Mouse (Mus musculus) liver, postnatal 0 days (tissue): ENCODE measurements at regions not wholly inside any gene's neighbourhood (a gene's known extent, or its start where the extent isn't known, plus 50 kb on each side); places are given as distances from the start of the nearest gene placed in this dataset.

Experiments used
- ATAC-seq: fragments of 200-750 bp; cut with Nextera tagmentation; 2 replicates; pipeline ENCODE4 v1.8.0; 2017; ENCODE audit warnings: mild to moderate bottlenecking, moderate library complexity
- DNase-seq: peaks from one replicate; pipeline ENCODE4 v3.0.0-alpha.2; 2016
- H3K27ac ChIP-seq: fragments of 300-500 bp; sonication (generic); 2 replicates; pipeline ENCODE4 v1.5.1; 2014; ENCODE audit warnings: antibody characterized with exemption, moderate library complexity, mild to moderate bottlenecking, low read depth
- H3K27me3 ChIP-seq: fragments of 300-500 bp; sonication (generic); 2 replicates; pipeline ENCODE4 v1.6.1; 2014; ENCODE audit warnings: low read length, control low read depth, mixed read lengths; ENCODE audit not compliant: insufficient read depth
- H3K36me3 ChIP-seq: fragments of 300-500 bp; sonication (generic); replicated peaks from 2 replicates; pipeline ENCODE4 v1.6.1; 2014; ENCODE audit warnings: mild to moderate bottlenecking, control low read depth, low read length, moderate library complexity, mixed read lengths; ENCODE audit not compliant: insufficient read depth
- H3K4me1 ChIP-seq: fragments of 300-500 bp; sonication (generic); 2 replicates; pipeline ENCODE4 v1.6.1; 2014; ENCODE audit warnings: antibody characterized with exemption, mild to moderate bottlenecking, control low read depth; ENCODE audit not compliant: insufficient read depth
- H3K4me2 ChIP-seq: fragments of 300-500 bp; sonication (generic); 2 replicates; pipeline ENCODE4 v1.6.1; 2014; ENCODE audit warnings: low read depth, mild to moderate bottlenecking, low read length, moderate library complexity, mixed read lengths
- H3K4me3 ChIP-seq: fragments of 300-500 bp; sonication (generic); 2 replicates; pipeline ENCODE4 v1.5.1; 2014; ENCODE audit warnings: low read depth, low read length
- H3K9ac ChIP-seq: fragments of 300-500 bp; sonication (generic); replicated peaks from 2 replicates; pipeline ENCODE4 v1.6.1; 2014; ENCODE audit warnings: mild to moderate bottlenecking, moderate library complexity
- H3K9me3 ChIP-seq: fragments of 300-500 bp; sonication (generic); 2 replicates; pipeline ENCODE4 v1.6.1; 2016; ENCODE audit warnings: mild to moderate bottlenecking, control low read depth, low read length, mixed read lengths
- CTCF ChIP-seq: sonication (generic); IDR thresholded peaks from 2 replicates; pipeline ENCODE4 v1.5.1; 2016; ENCODE audit warnings: antibody characterized with exemption, low read depth
- EP300 ChIP-seq: IDR thresholded peaks from 2 replicates; pipeline ENCODE4 v1.6.1; 2016; ENCODE audit warnings: antibody characterized with exemption, low read depth, mild to moderate bottlenecking
- WGBS: fragments of 180-500 bp; shearing (Covaris S2); extraction: QIAGEN DNeasy Blood & Tissue Kit; methylation state at CpG from one replicate; pipeline ENCODE4 v1.1.7; 2014; ENCODE audit not compliant: insufficient replicate concordance; 5-methylcytosine and 5-hydroxymethylcytosine counted together

DNA sequence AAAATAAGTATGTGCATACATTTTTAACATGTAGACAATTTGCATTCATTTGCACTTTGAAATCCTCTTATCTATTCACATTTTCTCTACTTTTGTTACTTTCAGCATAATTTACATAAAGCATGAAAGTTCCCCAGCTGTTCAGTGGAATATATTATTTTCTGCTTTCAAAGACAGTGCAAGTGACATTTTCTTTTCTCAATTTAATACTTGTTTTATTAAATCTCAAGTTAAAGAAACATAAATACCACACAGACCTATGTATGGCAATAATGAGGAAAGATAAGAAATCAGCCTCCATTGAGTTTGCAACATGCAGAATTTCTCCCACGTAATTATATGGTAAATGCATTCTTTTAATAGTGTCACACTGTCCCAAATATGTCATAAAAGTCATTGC lies 1168.1 kb upstream of the Gje1 start:
- no peak overlapping the region for H3K4me2 ChIP-seq
- TF ChIP-seq EP300 (no peak), CTCF (no peak)
- no peak overlapping the region for H3K4me3 ChIP-seq
- H3K4me1 ChIP-seq, result no peaks in the 10 kb centered on the region
- H3K9me3 ChIP-seq, result no peaks in the 10 kb centered on the region
- no peak overlapping the region for H3K27ac ChIP-seq
- 56% methylated on average over 1 of the region's 1 CpGs for WGBS
- no peaks in the 10 kb centered on the region for H3K27me3 ChIP-seq
- ATAC-seq, result no peak
- H3K9ac ChIP-seq, result no peak overlapping the region
- H3K36me3 ChIP-seq, result no peaks in the 10 kb centered on the region
- no peak for DNase-seq

DNA sequence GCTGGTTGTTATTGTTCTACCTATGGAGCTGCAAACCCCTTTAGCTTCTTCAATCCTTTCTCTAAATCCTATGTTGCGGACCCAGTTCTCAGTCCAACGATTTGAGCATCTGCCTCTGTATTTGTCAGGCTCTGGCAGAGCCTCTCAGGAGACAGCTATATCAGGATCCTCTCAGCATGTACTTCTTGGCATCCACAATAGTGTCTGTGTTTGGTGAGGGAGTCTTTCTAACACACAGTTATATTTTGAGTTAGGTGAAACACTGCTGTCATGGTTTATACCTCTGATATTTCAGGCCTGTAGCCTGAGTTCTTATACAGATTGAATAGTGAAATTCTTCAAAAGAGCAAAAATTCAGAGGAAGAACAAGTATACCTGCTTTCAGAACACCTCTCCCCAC lies 1150.0 kb upstream of the Gje1 start:
- ATAC-seq (no peak), DNase-seq (no peak)
- Histone ChIP-seq H3K36me3 (no peaks in the 10 kb centered on the region), H3K27me3 (no peaks in the 10 kb centered on the region), H3K4me1 (no peaks in the 10 kb centered on the region), H3K9ac (no peak overlapping the region), H3K4me2 (no peak overlapping the region), H3K4me3 (no peak overlapping the region), H3K27ac (no peak overlapping the region), H3K9me3 (no peaks in the 10 kb centered on the region)
- 68% methylated on average over 2 of the region's 2 CpGs for WGBS
- TF ChIP-seq EP300 (no peak), CTCF (no peak)

DNA sequence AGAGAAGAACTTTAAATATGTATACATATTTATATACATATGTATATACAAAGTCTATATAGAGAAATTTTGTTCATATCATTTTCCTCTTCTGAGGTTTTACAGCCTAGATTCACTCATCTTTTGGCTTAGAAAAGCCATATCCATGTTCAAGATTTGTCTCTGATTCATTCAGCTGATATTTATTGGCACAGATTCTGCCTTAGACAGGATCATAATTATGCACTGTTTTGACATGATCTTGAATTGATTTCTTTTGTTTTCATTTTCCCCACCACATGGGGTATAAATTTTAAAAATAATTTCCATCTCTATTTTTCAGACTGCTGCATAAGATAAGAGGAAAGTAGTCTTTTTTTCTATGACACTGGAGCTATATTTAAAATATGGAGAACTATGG lies 1148.9 kb upstream of the Gje1 start:
- no peak overlapping the region for H3K4me3 ChIP-seq
- H3K4me1 ChIP-seq, result no peaks in the 10 kb centered on the region
- no peaks in the 10 kb centered on the region for H3K9me3 ChIP-seq
- no peak overlapping the region for H3K27ac ChIP-seq
- ATAC-seq (no peak), DNase-seq (no peak)
- no peaks in the 10 kb centered on the region for H3K36me3 ChIP-seq
- TF ChIP-seq EP300, result no peak
- no peaks in the 10 kb centered on the region for H3K27me3 ChIP-seq
- no peak overlapping the region for H3K9ac ChIP-seq
- H3K4me2 ChIP-seq, result no peak overlapping the region

DNA sequence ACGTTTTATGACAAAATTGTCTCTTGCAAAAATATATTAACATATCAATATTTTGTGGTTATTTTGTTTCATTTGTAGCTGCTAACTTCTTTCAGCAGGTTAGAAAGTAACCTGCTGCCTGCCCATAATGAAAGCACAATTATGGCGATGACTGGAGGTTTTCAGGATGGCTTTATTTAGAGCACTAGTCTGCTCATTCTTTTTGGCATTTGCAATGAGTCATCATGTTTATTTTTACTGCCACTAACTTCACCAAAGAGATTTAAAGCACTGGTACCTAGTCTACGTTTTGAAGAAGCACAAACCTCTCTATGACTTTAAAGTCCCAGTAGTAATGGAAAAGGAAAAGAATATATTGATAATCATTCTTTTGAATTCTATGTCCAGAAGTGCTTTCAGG lies 1123.4 kb upstream of the Gje1 start:
- H3K9me3 ChIP-seq, result no peaks in the 10 kb centered on the region
- H3K4me2 ChIP-seq, result no peak overlapping the region
- H3K9ac ChIP-seq, result no peak overlapping the region
- no peak for DNase-seq
- 58% methylated on average over 3 of the region's 3 CpGs for WGBS
- H3K4me1 ChIP-seq, result no peaks in the 10 kb centered on the region
- H3K36me3 ChIP-seq, result no peaks in the 10 kb centered on the region
- ATAC-seq, result no peak
- no peak overlapping the region for H3K27ac ChIP-seq
- TF ChIP-seq EP300 (no peak), CTCF (no peak)
- no peak overlapping the region for H3K4me3 ChIP-seq
- H3K27me3 ChIP-seq, result no peaks in the 10 kb centered on the region

DNA sequence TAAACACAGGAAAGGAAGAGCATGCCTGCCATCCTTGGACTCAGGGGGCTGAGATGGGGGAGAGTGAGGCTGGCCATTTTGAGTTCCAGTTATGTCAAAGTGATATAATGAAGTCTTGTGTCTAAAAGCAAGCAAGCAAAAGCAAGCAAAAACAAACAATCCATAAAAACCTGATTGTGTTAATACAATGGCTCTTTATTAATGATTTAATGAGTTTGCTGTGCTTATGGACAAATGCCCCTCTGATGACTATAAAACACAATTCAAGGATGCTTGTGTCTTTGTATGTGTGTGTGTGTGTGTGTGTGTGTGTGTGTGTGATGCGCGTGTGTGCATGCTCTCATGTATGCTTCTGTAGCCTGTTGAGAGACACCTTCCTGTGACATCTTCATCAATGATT lies 1114.3 kb upstream of the Gje1 start:
- no peaks in the 10 kb centered on the region for H3K36me3 ChIP-seq
- no peaks in the 10 kb centered on the region for H3K27me3 ChIP-seq
- 87% methylated on average over 2 of the region's 2 CpGs for WGBS
- H3K4me1 ChIP-seq, result no peaks in the 10 kb centered on the region
- no peak for TF ChIP-seq EP300
- no peak for DNase-seq
- no peak for ATAC-seq
- H3K9me3 ChIP-seq, result no peaks in the 10 kb centered on the region
- H3K9ac ChIP-seq, result no peak overlapping the region
- no peak overlapping the region for H3K4me2 ChIP-seq
- no peak overlapping the region for H3K4me3 ChIP-seq
- no peak overlapping the region for H3K27ac ChIP-seq

DNA sequence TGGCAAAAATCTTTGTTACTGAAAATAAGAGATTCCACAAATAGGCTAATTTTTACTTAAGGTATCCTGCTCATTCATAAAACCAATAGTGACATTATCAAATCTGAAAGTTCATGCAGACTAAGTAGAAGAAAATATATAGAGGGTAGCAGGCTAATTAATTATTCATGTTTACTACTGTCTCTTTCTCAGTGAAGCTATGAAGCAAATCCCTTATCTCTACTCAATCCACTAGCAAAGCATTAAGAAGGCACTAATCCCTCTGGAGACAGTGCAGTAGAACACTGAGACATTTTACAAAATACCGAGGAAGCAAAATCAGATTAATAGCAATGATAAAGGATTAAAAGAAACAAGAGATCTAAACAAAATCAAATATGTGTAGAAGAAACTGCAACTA lies 1107.4 kb upstream of the Gje1 start:
- no peak for ATAC-seq
- 75% methylated on average over 1 of the region's 1 CpGs for WGBS

DNA sequence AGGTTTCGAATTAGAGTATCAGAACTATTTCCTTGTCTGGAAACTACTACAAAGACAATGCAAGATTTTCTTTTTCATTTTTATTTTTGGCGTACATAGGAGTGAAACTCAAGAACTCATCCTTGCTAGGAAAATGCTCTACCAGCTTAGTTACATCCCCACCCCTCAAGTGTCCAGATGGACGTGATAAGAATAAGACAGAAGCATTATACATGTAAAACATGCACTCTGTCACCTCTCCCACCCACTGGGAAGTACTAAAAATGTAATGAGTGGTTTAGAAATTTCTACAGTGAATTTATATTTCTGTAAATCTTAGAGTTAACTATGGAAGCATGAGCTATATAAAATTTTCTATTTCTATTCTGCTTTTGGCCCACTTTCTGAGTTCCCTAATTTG lies 1089.3 kb upstream of the Gje1 start:
- Histone ChIP-seq H3K4me2 (no peak overlapping the region), H3K27me3 (no peaks in the 10 kb centered on the region), H3K27ac (no peak overlapping the region), H3K4me1 (no peaks in the 10 kb centered on the region), H3K4me3 (no peak overlapping the region), H3K9me3 (no peaks in the 10 kb centered on the region), H3K36me3 (no peaks in the 10 kb centered on the region), H3K9ac (no peak overlapping the region)
- 65% methylated on average over 3 of the region's 3 CpGs for WGBS
- ATAC-seq (no peak), DNase-seq (no peak)
- TF ChIP-seq CTCF, result no peak
- no peak for TF ChIP-seq EP300

More for the DNA sequence above, 1107.4 kb upstream of the Gje1 start:
- H3K36me3 ChIP-seq, result no peaks in the 10 kb centered on the region
- H3K27ac ChIP-seq, result no peak overlapping the region
- TF ChIP-seq EP300 (no peak), CTCF (no peak)
- no peak overlapping the region for H3K4me2 ChIP-seq
- H3K4me3 ChIP-seq, result no peak overlapping the region
- DNase-seq, result no peak
- H3K9me3 ChIP-seq, result no peaks in the 10 kb centered on the region
- H3K27me3 ChIP-seq, result no peaks in the 10 kb centered on the region
- no peaks in the 10 kb centered on the region for H3K4me1 ChIP-seq
- H3K9ac ChIP-seq, result no peak overlapping the region
